Mouse (Mus musculus) E14TG2a.4 (cell line): ENCODE measurements around the gene Gng12.

Source experiments
- H3K27me3 ChIP-seq: 2 replicates; pipeline ENCODE4 v1.6.1; 2014; ENCODE audit warnings: low read length, control low read depth; ENCODE audit not compliant: insufficient read depth
- H3K36me3 ChIP-seq: 2 replicates; pipeline ENCODE4 v1.6.1; 2014; ENCODE audit warnings: low read length, control low read depth; ENCODE audit not compliant: insufficient read depth
- H3K4me1 ChIP-seq: replicated peaks from 2 replicates; pipeline ENCODE4 v1.6.1; 2014; ENCODE audit warnings: low read depth, low read length, control low read depth
- H3K4me3 ChIP-seq: replicated peaks from 2 replicates; pipeline ENCODE4 v1.5.1; 2014; ENCODE audit warnings: mild to moderate bottlenecking, low read length
- H3K9me3 ChIP-seq: 2 replicates; pipeline ENCODE4 v1.6.1; 2014; ENCODE audit warnings: low read length, control low read depth
- CTCF ChIP-seq: conservative IDR thresholded peaks from 2 replicates; pipeline ENCODE4 v1.5.1; 2014; ENCODE audit warnings: low read length
- NANOG ChIP-seq: IDR thresholded peaks from 2 replicates; pipeline ENCODE4 v1.6.1; 2014; ENCODE audit warnings: borderline replicate concordance, low read length, mixed read lengths
- POU5F1 ChIP-seq: IDR thresholded peaks from 2 replicates; pipeline ENCODE4 v1.6.1; 2014; ENCODE audit warnings: low read length, borderline replicate concordance

Gene Gng12

GRCm38 (mm10) chr6:66975522-66975921 lies 79.3 kb downstream of the Gng12 start:
- Histone ChIP-seq H3K9me3 (no peaks in the 10 kb centered on the region), H3K36me3 (no peaks in the 10 kb centered on the region), H3K4me1 (no peaks in the 10 kb centered on the region), H3K4me3 (no peak overlapping the region), H3K27me3 (no peaks in the 10 kb centered on the region)
- no peak for TF ChIP-seq NANOG

GRCm38 (mm10) chr6:66979197-66979596 lies 83.0 kb downstream of the Gng12 start:
- Histone ChIP-seq H3K4me1 (no peaks in the 10 kb centered on the region), H3K27me3 (no peaks in the 10 kb centered on the region), H3K4me3 (no peak overlapping the region), H3K9me3 (no peaks in the 10 kb centered on the region), H3K36me3 (no peaks in the 10 kb centered on the region)
- TF ChIP-seq POU5F1 (no peak), NANOG (no peak), CTCF (no peak)

- Histone ChIP-seq H3K36me3 (no peaks in the 10 kb centered on the region), H3K4me3 (no peak overlapping the region), H3K27me3 (no peaks in the 10 kb centered on the region), H3K9me3 (no peaks in the 10 kb centered on the region), H3K4me1 (peaks cover 4% of the 10 kb centered on the region)
- TF ChIP-seq CTCF (no peak), NANOG (no peak), POU5F1 (no peak)
Observed at GRCm38 (mm10) chr6:66980040-66980439, 83.8 kb downstream of the Gng12 start.

GRCm38 (mm10) chr6:66981366-66981765 lies 85.2 kb downstream of the Gng12 start:
- Histone ChIP-seq H3K27me3 (no peaks in the 10 kb centered on the region), H3K4me3 (no peak overlapping the region), H3K36me3 (no peaks in the 10 kb centered on the region), H3K9me3 (no peaks in the 10 kb centered on the region), H3K4me1 (peaks cover 16% of the 10 kb centered on the region)
- TF ChIP-seq NANOG (no peak), POU5F1 (no peak), CTCF (no peak)

- TF ChIP-seq NANOG (no peak), CTCF (no peak), POU5F1 (no peak)
- Histone ChIP-seq H3K27me3 (no peaks in the 10 kb centered on the region), H3K4me3 (no peak overlapping the region), H3K9me3 (no peaks in the 10 kb centered on the region), H3K36me3 (no peaks in the 10 kb centered on the region), H3K4me1 (peaks cover 20% of the 10 kb centered on the region)
Observed at GRCm38 (mm10) chr6:66981864-66982263, 85.7 kb downstream of the Gng12 start.

- no peaks in the 10 kb centered on the region for H3K27me3 ChIP-seq
- H3K36me3 ChIP-seq = 0 out of 2 replicates have a peak, but pooled peaks cover 5% of the 10 kb centered on the region
- H3K4me3 ChIP-seq = no peak overlapping the region
- peaks cover 20% of the 10 kb centered on the region for H3K4me1 ChIP-seq
- TF ChIP-seq CTCF (no peak), NANOG (no peak), POU5F1 (no peak)
- H3K9me3 ChIP-seq = no peaks in the 10 kb centered on the region
Observed at GRCm38 (mm10) chr6:66984079-66984478, 87.9 kb downstream of the Gng12 start.

- no peaks in the 10 kb centered on the region for H3K27me3 ChIP-seq
- no peak overlapping the region for H3K4me3 ChIP-seq
- peaks cover 23% of the 10 kb centered on the region for H3K4me1 ChIP-seq
- no peaks in the 10 kb centered on the region for H3K9me3 ChIP-seq
- TF ChIP-seq CTCF = no peak
- no peak for TF ChIP-seq POU5F1
- no peak for TF ChIP-seq NANOG
- peaks cover 10% of the 10 kb centered on the region; the same call in 1 of the 2 replicates for H3K36me3 ChIP-seq
Observed at GRCm38 (mm10) chr6:66984672-66985071, 88.5 kb downstream of the Gng12 start.

- H3K27me3 ChIP-seq = no peaks in the 10 kb centered on the region
- TF ChIP-seq NANOG = no peak
- TF ChIP-seq POU5F1 = no peak
- no peak for TF ChIP-seq CTCF
- no peaks in the 10 kb centered on the region for H3K9me3 ChIP-seq
- H3K4me1 ChIP-seq = peaks cover 23% of the 10 kb centered on the region
- H3K36me3 ChIP-seq = peaks cover 11% of the 10 kb centered on the region; the same call in 1 of the 2 replicates
- no peak overlapping the region for H3K4me3 ChIP-seq
Observed at GRCm38 (mm10) chr6:66985500-66985899, 89.3 kb downstream of the Gng12 start.

- peaks cover 16% of the 10 kb centered on the region; the same call in 1 of the 2 replicates for H3K36me3 ChIP-seq
- no peak for TF ChIP-seq NANOG
- TF ChIP-seq CTCF = no peak
- no peak for TF ChIP-seq POU5F1
Observed at GRCm38 (mm10) chr6:66986063-66986462, 89.9 kb downstream of the Gng12 start.

More at GRCm38 (mm10) chr6:66986063-66986462, 89.9 kb downstream of the Gng12 start:
- Histone ChIP-seq H3K9me3 (no peaks in the 10 kb centered on the region), H3K27me3 (no peaks in the 10 kb centered on the region), H3K4me1 (peaks cover 23% of the 10 kb centered on the region), H3K4me3 (no peak overlapping the region)
